Mouse (Mus musculus) brain, embryonic 14.5 days (tissue): Measurements from ENCODE around the gene Sertad1.

Experiments used
- CTCF ChIP-seq: fragments of 200-500 bp; IDR thresholded peaks from 2 replicates; pipeline ENCODE4 v1.5.1; 2012; ENCODE audit warnings: inconsistent platforms, mild to moderate bottlenecking, moderate library complexity, borderline replicate concordance; ENCODE audit not compliant: insufficient read depth, insufficient read length; ENCODE audit errors: extremely low read depth
- POLR2A ChIP-seq: fragments of 200-500 bp; IDR thresholded peaks from 2 replicates; pipeline ENCODE4 v1.6.1; 2012; ENCODE audit warnings: mild to moderate bottlenecking, inconsistent platforms, borderline replicate concordance; ENCODE audit not compliant: poor library complexity, insufficient read depth, insufficient read length, severe bottlenecking; ENCODE audit errors: extremely low read depth

- TF ChIP-seq CTCF (no peak), POLR2A (0 out of 2 replicates have a peak, but pooled peaks have one; percentile 20)
These were observed 39.9 kb upstream of the Sertad1 start for GRCm38 (mm10) chr7:27446521-27447418.
